15 mouse cellular contexts compared by ENCODE assay signal in the genomic region with DNA sequence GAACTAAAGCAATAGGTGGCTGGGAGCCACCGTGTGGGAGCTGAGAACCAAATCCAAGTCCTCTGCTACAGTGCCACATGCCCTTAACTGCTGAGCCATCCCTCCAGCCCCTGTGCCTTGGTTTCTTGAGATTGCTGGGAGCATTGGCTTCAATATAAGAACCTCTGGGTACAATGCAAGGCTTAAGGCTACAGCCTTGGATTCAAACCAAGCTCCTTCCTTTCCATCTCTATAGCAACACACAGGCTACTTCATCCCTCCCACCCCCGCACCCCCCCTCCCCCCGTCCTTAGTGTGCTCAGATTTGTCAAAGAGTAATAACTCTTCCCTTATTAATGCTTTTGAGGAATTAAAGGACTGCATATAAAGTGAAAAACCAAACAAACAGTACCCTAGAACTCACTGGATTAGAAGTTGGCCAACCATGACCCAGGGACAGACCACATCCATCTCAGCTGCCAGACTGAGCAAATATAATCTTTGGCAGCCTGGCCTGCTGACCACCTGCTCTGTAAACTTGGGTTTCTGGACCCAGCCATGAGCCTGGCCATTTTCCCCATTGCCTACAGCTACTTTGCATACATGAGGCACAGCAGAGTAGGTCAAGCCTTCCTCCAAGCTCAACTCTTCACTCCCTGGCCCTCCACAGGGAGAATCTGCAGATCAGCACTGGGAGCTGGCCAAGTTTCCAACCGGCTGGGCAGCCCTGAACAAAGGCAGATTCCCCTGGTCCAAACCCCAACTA.
DNase-seq lines count a peak whose midpoint lies in the region; ATAC-seq and TF ChIP-seq lines count a peak whose summit lies in the region.
"Had no signal": no experiment of that assay in that cellular context is flagged by ENCODE, and none has a peak within 500 bp of the region (broad histone marks: within the 10 kb centered on the region; RNA-seq: fewer than 3 reads in every experiment).

No protein-coding gene starts in this region.

- intact Hi-C loops in gastrocnemius, adult 2 months (cut with DNase I), result no loop called here

- H3K4me2 ChIP-seq in midbrain, embryonic 11.5 days, result no peak overlapping the region
- no peak overlapping the region for H3K4me2 ChIP-seq in midbrain, embryonic 15.5 days
- H3K4me2 ChIP-seq: embryonic facial prominence, embryonic 13.5 days had no signal

- no peak overlapping the region for H3K4me3 ChIP-seq in gastrocnemius, adult 2 months
- no peak overlapping the region for H3K4me3 ChIP-seq in midbrain, embryonic 11.5 days (ENCODE audit: low read depth, low read length)
- no peak overlapping the region for H3K4me3 ChIP-seq in midbrain, embryonic 15.5 days
- H3K4me3 ChIP-seq: embryonic facial prominence, embryonic 13.5 days had no signal

- no peaks in the 10 kb centered on the region for H3K4me1 ChIP-seq in midbrain, embryonic 11.5 days (ENCODE audit: control insufficient read depth, insufficient read depth, low read length)
- H3K4me1 ChIP-seq in midbrain, embryonic 15.5 days, result no peaks in the 10 kb centered on the region

- H3K36me3 ChIP-seq in midbrain, embryonic 11.5 days (ENCODE audit: control insufficient read depth, insufficient read depth, low read length), result no peaks in the 10 kb centered on the region
- H3K36me3 ChIP-seq in midbrain, embryonic 15.5 days (replicated peaks), result no peaks in the 10 kb centered on the region
- H3K36me3 ChIP-seq: embryonic facial prominence, embryonic 13.5 days had no signal

- 56% methylated on average over 4 of the region's 4 CpGs for WGBS in midbrain, embryonic 11.5 days
- WGBS in midbrain, embryonic 15.5 days, result 43% methylated on average over 4 of the region's 4 CpGs

- ATAC-seq in midbrain, embryonic 11.5 days (ENCODE audit: low FRiP score), result peak; percentile 24; the same call in 1 of the 2 replicates
- ATAC-seq in midbrain, embryonic 15.5 days (replicated peaks), result no peak
- ATAC-seq: forebrain, embryonic 14.5 days; inflammation-experienced regulatory T-cells, adult 6 months had no signal

- peak; percentile 40 for DNase-seq in gastrocnemius, adult 2 months
- DNase-seq in gastrocnemius, postnatal 25 days, result no peak
- DNase-seq in midbrain, embryonic 11.5 days (ENCODE audit: low spot score, missing footprints), result no peak
- peak; percentile 19 for DNase-seq in gonadal fat pad, adult 2 months (ENCODE audit: low read depth)
- DNase-seq in kidney, postnatal 36 days, result peak; percentile 52 to 72
- DNase-seq in embryo, embryonic 9.5 days (ENCODE audit: extremely low spot score), result no peak
- no peak for DNase-seq in gastrocnemius, adult 18-20 months (ENCODE audit: low spot score)
- DNase-seq: adrenal gland, postnatal 10 days; gastrocnemius, postnatal 10 days; right cerebral cortex, adult 18-20 months; thymus, postnatal 4 days had no signal

- no peaks in the 10 kb centered on the region; the same call in 1 of the 2 replicates for H3K27me3 ChIP-seq in midbrain, embryonic 11.5 days (ENCODE audit: control insufficient read depth, insufficient read depth, low read length)
- no peaks in the 10 kb centered on the region for H3K27me3 ChIP-seq in midbrain, embryonic 15.5 days (replicated peaks)
- H3K27me3 ChIP-seq: embryonic facial prominence, embryonic 13.5 days had no signal

- no peak for TF ChIP-seq CTCF in gastrocnemius, adult 2 months (IDR thresholded peaks at IDR 0.05)

- no peaks in the 10 kb centered on the region for H3K9me3 ChIP-seq in midbrain, embryonic 11.5 days (ENCODE audit: control insufficient read depth, low read length)
- no peaks in the 10 kb centered on the region for H3K9me3 ChIP-seq in midbrain, embryonic 15.5 days

- H3K9ac ChIP-seq in midbrain, embryonic 11.5 days (ENCODE audit: low read length), result no peak overlapping the region
- no peak overlapping the region for H3K9ac ChIP-seq in midbrain, embryonic 15.5 days
- H3K9ac ChIP-seq: embryonic facial prominence, embryonic 13.5 days had no signal

- H3K27ac ChIP-seq in gastrocnemius, adult 2 months, result no peak overlapping the region
- H3K27ac ChIP-seq in midbrain, embryonic 11.5 days (ENCODE audit: low read depth, low read length), result no peak overlapping the region
- H3K27ac ChIP-seq in midbrain, embryonic 15.5 days, result no peak overlapping the region
- H3K27ac ChIP-seq: embryonic facial prominence, embryonic 13.5 days had no signal

Comparison
In these comparisons a context has a peak if more than half of its experiments do, and no peak if none do; other contexts are left out.
1. DNase-seq: peak in gastrocnemius, adult 2 months (single experiment), gonadal fat pad, adult 2 months (single experiment) and kidney, postnatal 36 days (2 of 2); none in gastrocnemius, postnatal 25 days (single experiment), midbrain, embryonic 11.5 days (single experiment), embryo, embryonic 9.5 days (single experiment) and gastrocnemius, adult 18-20 months (single experiment).